Mouse (Mus musculus): ENCODE results near the gene H2-Q7. TPM values are rescaled to one million over a fixed set of nuclear protein-coding genes. Genes with fewer than 3 reads are reported as not detected.

H2-Q7 gene
- polyA plus RNA-seq, 1 experiment from 2014 or later: 8.7 TPM

DNA sequence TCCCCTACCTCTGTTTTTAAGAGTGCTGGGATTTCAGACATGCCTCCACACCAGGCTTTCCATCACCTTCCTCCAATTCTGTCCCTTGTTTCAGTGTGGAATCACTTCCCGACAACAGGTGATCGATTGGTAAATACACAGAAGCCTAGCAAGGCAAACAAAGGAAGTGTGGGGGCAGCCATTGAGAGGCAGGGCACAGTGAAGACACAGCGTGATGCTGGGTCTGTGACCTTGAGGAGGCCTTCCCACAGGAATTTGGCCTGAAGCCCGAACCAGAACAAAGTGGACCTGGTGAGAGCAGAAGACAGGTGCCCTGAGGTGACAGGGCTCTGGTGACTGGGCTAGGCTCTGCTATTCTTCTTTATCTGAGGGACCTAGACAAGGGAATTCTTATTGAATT, 46.7 kb downstream of the H2-Q7 start:
- DNase-seq (ENCODE audit: low spot score): no peak
- Histone ChIP-seq H3K27ac (ENCODE audit: low read depth, low read length) (no peak overlapping the region), H3K4me1 (replicated peaks; ENCODE audit: control insufficient read depth, insufficient read depth, low read length) (no peaks in the 10 kb centered on the region), H3K4me2 (replicated peaks; ENCODE audit: low read depth, low read length) (no peak overlapping the region), H3K4me3 (ENCODE audit: low read depth, low read length) (no peak overlapping the region), H3K9me3 (ENCODE audit: control insufficient read depth, low read length) (no peaks in the 10 kb centered on the region), H3K36me3 (ENCODE audit: control insufficient read depth, insufficient read depth, low read length) (no peaks in the 10 kb centered on the region), H3K27me3 (ENCODE audit: control insufficient read depth, insufficient read depth, low read length) (no peaks in the 10 kb centered on the region), H3K9ac (ENCODE audit: low read depth, low read length) (no peak overlapping the region)
- ATAC-seq (ENCODE audit: low FRiP score): no peak
- WGBS: 23% methylated on average over 4 of the region's 4 CpGs

DNA sequence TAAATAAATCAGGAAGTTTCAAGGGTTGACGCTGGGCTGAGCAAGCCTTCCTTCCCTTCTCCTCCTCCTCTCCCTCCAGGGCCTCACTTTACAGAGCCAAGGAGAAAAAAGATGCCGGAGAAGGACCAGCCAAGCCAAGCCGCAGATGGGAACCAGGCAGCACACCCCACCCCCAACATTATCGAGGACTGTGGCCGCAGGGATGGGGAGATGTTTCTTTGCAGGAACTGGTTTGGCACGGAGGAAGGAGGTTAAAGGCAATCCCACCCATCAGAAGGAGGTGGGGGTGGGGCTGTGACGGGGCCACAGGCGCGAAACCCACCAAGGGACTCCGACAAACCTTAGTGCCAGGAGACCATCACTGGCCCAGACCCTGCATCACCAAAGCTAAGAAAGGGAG, 47.8 kb downstream of the H2-Q7 start:
- H3K9me3 ChIP-seq (ENCODE audit: control insufficient read depth, low read length): no peaks in the 10 kb centered on the region
- ATAC-seq (ENCODE audit: low FRiP score) (no peak), DNase-seq (ENCODE audit: low spot score) (no peak)
- H3K27ac ChIP-seq (ENCODE audit: low read depth, low read length): no peak overlapping the region
- H3K4me2 ChIP-seq (replicated peaks; ENCODE audit: low read depth, low read length): no peak overlapping the region
- H3K36me3 ChIP-seq (ENCODE audit: control insufficient read depth, insufficient read depth, low read length): no peaks in the 10 kb centered on the region
- H3K4me1 ChIP-seq (replicated peaks; ENCODE audit: control insufficient read depth, insufficient read depth, low read length): no peaks in the 10 kb centered on the region
- 62% methylated on average over 10 of the region's 10 CpGs for WGBS
- H3K27me3 ChIP-seq (ENCODE audit: control insufficient read depth, insufficient read depth, low read length): no peaks in the 10 kb centered on the region
- H3K4me3 ChIP-seq (ENCODE audit: low read depth, low read length): no peak overlapping the region
- H3K9ac ChIP-seq (ENCODE audit: low read depth, low read length): no peak overlapping the region

DNA sequence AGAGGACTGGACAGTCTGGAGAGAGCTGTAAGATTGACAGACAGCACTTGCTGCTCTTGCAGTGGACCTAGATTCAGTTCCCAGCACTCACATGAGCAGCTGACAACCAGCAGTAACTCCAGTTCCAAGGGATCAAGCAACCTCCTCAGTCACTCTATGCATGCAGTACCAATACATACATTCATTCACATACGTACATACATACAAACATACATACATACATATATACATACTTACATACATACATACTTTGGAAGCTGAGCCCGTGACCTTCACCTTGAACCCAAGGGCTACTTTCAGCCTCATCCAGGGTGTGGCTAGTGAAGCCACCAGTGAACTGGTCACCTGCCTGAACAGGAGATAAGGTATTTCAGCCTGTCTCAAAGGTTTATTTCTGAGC, 49.1 kb downstream of the H2-Q7 start:
- no peak overlapping the region for H3K27ac ChIP-seq (ENCODE audit: low read depth, low read length)
- H3K27me3 ChIP-seq (ENCODE audit: control insufficient read depth, insufficient read depth, low read length): no peaks in the 10 kb centered on the region
- H3K4me3 ChIP-seq (ENCODE audit: low read depth, low read length): no peak overlapping the region
- ATAC-seq (ENCODE audit: low FRiP score) (no peak), DNase-seq (ENCODE audit: low spot score) (no peak)
- no peaks in the 10 kb centered on the region for H3K9me3 ChIP-seq (ENCODE audit: control insufficient read depth, low read length)
- no peak overlapping the region for H3K4me2 ChIP-seq (replicated peaks; ENCODE audit: low read depth, low read length)
- no peaks in the 10 kb centered on the region for H3K4me1 ChIP-seq (replicated peaks; ENCODE audit: control insufficient read depth, insufficient read depth, low read length)
- WGBS: 89% methylated on average over 2 of the region's 2 CpGs
- no peak overlapping the region for H3K9ac ChIP-seq (ENCODE audit: low read depth, low read length)
- no peaks in the 10 kb centered on the region for H3K36me3 ChIP-seq (ENCODE audit: control insufficient read depth, insufficient read depth, low read length)

DNA sequence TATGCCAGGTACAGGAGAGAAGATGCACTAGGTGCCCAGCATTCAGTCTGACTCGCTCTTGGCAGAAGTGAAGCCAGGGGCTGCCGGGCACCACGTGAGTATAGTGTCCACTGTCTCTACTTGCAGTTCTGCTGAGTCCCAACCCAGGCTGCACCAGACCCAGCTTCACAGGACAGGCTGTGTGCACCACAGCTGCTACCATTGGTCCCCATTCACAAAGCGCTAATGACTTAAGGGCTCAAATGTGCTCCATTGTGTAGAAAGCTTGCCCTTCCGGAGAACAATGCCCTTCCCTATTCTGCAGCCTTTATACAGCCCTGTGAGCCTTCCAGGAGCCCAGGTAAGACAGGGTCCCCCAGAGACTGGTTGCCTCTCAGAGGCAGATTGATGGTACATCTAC, 51.4 kb downstream of the H2-Q7 start:
- H3K4me1 ChIP-seq (replicated peaks; ENCODE audit: control insufficient read depth, insufficient read depth, low read length): no peaks in the 10 kb centered on the region
- H3K36me3 ChIP-seq (ENCODE audit: control insufficient read depth, insufficient read depth, low read length): no peaks in the 10 kb centered on the region
- H3K4me2 ChIP-seq (replicated peaks; ENCODE audit: low read depth, low read length): no peak overlapping the region
- no peaks in the 10 kb centered on the region for H3K9me3 ChIP-seq (ENCODE audit: control insufficient read depth, low read length)
- WGBS: 62% methylated on average over 5 of the region's 5 CpGs
- ATAC-seq (ENCODE audit: low FRiP score): no peak
- no peaks in the 10 kb centered on the region for H3K27me3 ChIP-seq (ENCODE audit: control insufficient read depth, insufficient read depth, low read length)
- H3K9ac ChIP-seq (ENCODE audit: low read depth, low read length): no peak overlapping the region
- no peak for DNase-seq (ENCODE audit: low spot score)
- H3K4me3 ChIP-seq (ENCODE audit: low read depth, low read length): no peak overlapping the region
- no peak overlapping the region for H3K27ac ChIP-seq (ENCODE audit: low read depth, low read length)

Other genes with a start within 250 kb of the H2-Q7 start
- 0.22 and 0.32 TPM in 2 replicates for gene Ltb, start 244.7 kb upstream of the H2-Q7 start, polyA plus RNA-seq (2014; fragmentation: Nextera tagmentation; extraction: Ambion mirVana)
- not detected in 2 replicates for gene Tnf, start 237.1 kb upstream of the H2-Q7 start, polyA plus RNA-seq (2014; fragmentation: Nextera tagmentation; extraction: Ambion mirVana)
- not detected in 2 replicates for gene Lta, start 233.8 kb upstream of the H2-Q7 start, polyA plus RNA-seq (2014; fragmentation: Nextera tagmentation; extraction: Ambion mirVana)
- gene Gm16181, start 218.3 kb upstream of the H2-Q7 start, polyA plus RNA-seq (2014; fragmentation: Nextera tagmentation; extraction: Ambion mirVana): 0.36 and 0.43 TPM in 2 replicates
- gene Atp6v1g2, start 205.5 kb upstream of the H2-Q7 start, polyA plus RNA-seq (2014; fragmentation: Nextera tagmentation; extraction: Ambion mirVana): 14.7 and 16.8 TPM in 2 replicates
- gene Nfkbil1, start 203.4 kb upstream of the H2-Q7 start, polyA plus RNA-seq (2014; fragmentation: Nextera tagmentation; extraction: Ambion mirVana): 2.3 and 3.7 TPM in 2 replicates
- gene Ddx39b, start 197.4 kb upstream of the H2-Q7 start, polyA plus RNA-seq (2014; fragmentation: Nextera tagmentation; extraction: Ambion mirVana): 633 and 640 TPM in 2 replicates
- gene H2-D1, start 176.4 kb upstream of the H2-Q7 start, polyA plus RNA-seq (2014; fragmentation: Nextera tagmentation; extraction: Ambion mirVana): 42.9 and 43.2 TPM in 2 replicates
- not detected in 2 replicates for gene H2-Q1, start 118.8 kb upstream of the H2-Q7 start, polyA plus RNA-seq (2014; fragmentation: Nextera tagmentation; extraction: Ambion mirVana)
- 0.52 and 0.53 TPM in 2 replicates for gene H2-Q2, start 96.9 kb upstream of the H2-Q7 start, polyA plus RNA-seq (2014; fragmentation: Nextera tagmentation; extraction: Ambion mirVana)
- 1.5 and 2.4 TPM in 2 replicates for gene H2-Q4, start 59.5 kb upstream of the H2-Q7 start, polyA plus RNA-seq (2014; fragmentation: Nextera tagmentation; extraction: Ambion mirVana)
- gene H2-Q6, start 14.3 kb upstream of the H2-Q7 start, polyA plus RNA-seq (2014; fragmentation: Nextera tagmentation; extraction: Ambion mirVana): 0.46 and 0.60 TPM in 2 replicates
- 0.15 TPM in 1 of 2 replicates, not detected in the other for gene H2-Q10, start 30.9 kb downstream of the H2-Q7 start, polyA plus RNA-seq (2014; fragmentation: Nextera tagmentation; extraction: Ambion mirVana)
- gene Pou5f1, start 66.9 kb downstream of the H2-Q7 start, polyA plus RNA-seq (2014; fragmentation: Nextera tagmentation; extraction: Ambion mirVana): not detected in 2 replicates
- gene Tcf19, start 77.7 kb downstream of the H2-Q7 start, polyA plus RNA-seq (2014; fragmentation: Nextera tagmentation; extraction: Ambion mirVana): 49.4 and 50.8 TPM in 2 replicates
- 8.3 and 8.9 TPM in 2 replicates for gene Cchcr1, start 77.9 kb downstream of the H2-Q7 start, polyA plus RNA-seq (2014; fragmentation: Nextera tagmentation; extraction: Ambion mirVana)
- gene Psors1c2, start 94.0 kb downstream of the H2-Q7 start, polyA plus RNA-seq (2014; fragmentation: Nextera tagmentation; extraction: Ambion mirVana): 0.67 and 0.97 TPM in 2 replicates
- 0.06 and 0.20 TPM in 2 replicates for gene Cdsn, start 113.0 kb downstream of the H2-Q7 start, polyA plus RNA-seq (2014; fragmentation: Nextera tagmentation; extraction: Ambion mirVana)
- gene 2300002M23Rik, start 128.3 kb downstream of the H2-Q7 start, polyA plus RNA-seq (2014; fragmentation: Nextera tagmentation; extraction: Ambion mirVana): not detected in 2 replicates
- gene Sfta2, start 162.4 kb downstream of the H2-Q7 start, polyA plus RNA-seq (2014; fragmentation: Nextera tagmentation; extraction: Ambion mirVana): not detected in 2 replicates
- gene Gm9573, start 187.5 kb downstream of the H2-Q7 start, polyA plus RNA-seq (2014; fragmentation: Nextera tagmentation; extraction: Ambion mirVana): not detected in 2 replicates
- gene Mucl3, start 204.5 kb downstream of the H2-Q7 start, polyA plus RNA-seq (2014; fragmentation: Nextera tagmentation; extraction: Ambion mirVana): 0.32 TPM in 1 of 2 replicates, not detected in the other
- 6.9 and 8.7 TPM in 2 replicates for gene Vars2, start 228.4 kb downstream of the H2-Q7 start, polyA plus RNA-seq (2014; fragmentation: Nextera tagmentation; extraction: Ambion mirVana)
- 37.8 and 41.4 TPM in 2 replicates for gene Gtf2h4, start 234.6 kb downstream of the H2-Q7 start, polyA plus RNA-seq (2014; fragmentation: Nextera tagmentation; extraction: Ambion mirVana)